Mouse (Mus musculus): ENCODE results near the gene Fgf11. TPM values are rescaled to one million over a fixed set of nuclear protein-coding genes. Genes with fewer than 3 reads are reported as not detected.

Fgf11 gene
- polyA plus RNA-seq, 1 experiment from 2014 or later, result 0.36 TPM

DNA sequence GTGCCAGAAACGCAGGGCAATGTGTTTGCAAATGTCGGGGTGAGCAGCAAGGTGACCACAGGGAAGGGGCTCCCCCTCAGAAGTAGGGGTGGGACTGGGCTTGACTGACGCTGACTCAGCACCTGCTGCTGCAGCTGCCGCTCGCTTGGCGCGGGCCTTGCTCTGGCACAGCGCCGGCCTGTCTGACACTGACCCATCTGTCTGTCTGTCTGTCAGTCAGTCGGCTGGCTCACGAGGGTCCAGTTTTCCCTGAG, 1.6 kb downstream of the Fgf11 start:
- Histone ChIP-seq H3K9ac (ENCODE audit: low read length) (0 out of 2 replicates have a peak overlapping the region, but pooled peaks have one; percentile 30), H3K9me3 (ENCODE audit: control insufficient read depth, low read length) (no peaks in the 10 kb centered on the region), H3K4me1 (ENCODE audit: control insufficient read depth, insufficient read depth, low read length) (peaks cover 42% of the 10 kb centered on the region), H3K4me3 (ENCODE audit: low read depth, low read length) (peak overlapping the region; percentile 46), H3K36me3 (ENCODE audit: control insufficient read depth, insufficient read depth, low read length) (no peaks in the 10 kb centered on the region), H3K4me2 (ENCODE audit: low read depth, severe bottlenecking) (peak overlapping the region; percentile 91), H3K27me3 (ENCODE audit: control insufficient read depth, insufficient read depth, low read length) (peaks cover 59% of the 10 kb centered on the region), H3K27ac (replicated peaks; ENCODE audit: low read depth, low read length) (no peak overlapping the region)
- 0% methylated on average over 11 of the region's 11 CpGs for WGBS
- ATAC-seq (ENCODE audit: insufficient number of reproducible peaks, low FRiP score, low TSS enrichment, low read depth), result no peak
- DNase-seq (ENCODE audit: low spot score), result no peak

DNA sequence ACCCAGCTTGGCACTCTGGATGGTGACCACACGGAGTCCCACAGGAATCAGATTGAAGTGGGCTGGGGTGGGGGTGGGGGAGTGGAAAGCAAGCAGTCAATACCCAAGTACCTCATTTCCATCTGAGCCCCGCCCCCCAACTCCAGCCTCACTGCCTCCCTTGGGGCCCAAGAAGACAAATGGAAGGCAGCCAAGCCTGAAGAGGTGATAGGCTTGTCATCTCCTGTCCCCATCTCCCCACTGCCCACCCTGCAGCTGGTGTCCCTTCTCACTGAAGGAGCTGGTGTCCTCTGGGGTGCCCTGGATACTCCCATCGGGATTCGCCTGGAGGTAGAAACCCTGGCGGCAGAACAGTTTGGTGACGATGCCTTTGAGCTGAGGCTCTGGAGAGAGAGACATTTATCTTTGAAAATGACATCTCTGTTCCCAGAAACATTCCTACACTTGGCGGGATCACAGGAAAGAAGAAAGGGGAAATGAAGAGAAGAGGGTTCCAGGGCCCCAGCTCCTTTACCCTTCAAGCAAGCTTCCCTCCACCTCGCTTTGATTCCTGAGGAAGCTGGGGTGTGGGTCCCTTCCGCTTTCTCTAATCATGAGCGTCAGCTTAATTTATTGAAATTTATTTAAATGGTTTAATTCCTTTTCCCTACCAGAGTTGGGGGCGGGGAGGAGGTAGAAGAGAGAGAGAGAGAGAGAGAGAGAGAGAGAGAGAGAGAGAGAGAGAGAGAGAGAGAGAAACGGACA, 2.1 kb downstream of the Fgf11 start:
- Histone ChIP-seq H3K4me3 (ENCODE audit: low read depth, low read length) (peak overlapping the region; percentile 46; the same call in 1 of the 2 replicates), H3K4me2 (ENCODE audit: low read depth, severe bottlenecking) (peak overlapping the region; percentile 91), H3K27ac (replicated peaks; ENCODE audit: low read depth, low read length) (no peak overlapping the region), H3K4me1 (ENCODE audit: control insufficient read depth, insufficient read depth, low read length) (peaks cover 42% of the 10 kb centered on the region), H3K36me3 (ENCODE audit: control insufficient read depth, insufficient read depth, low read length) (no peaks in the 10 kb centered on the region), H3K27me3 (ENCODE audit: control insufficient read depth, insufficient read depth, low read length) (peaks cover 54% of the 10 kb centered on the region), H3K9ac (ENCODE audit: low read length) (no peak overlapping the region), H3K9me3 (ENCODE audit: control insufficient read depth, low read length) (no peaks in the 10 kb centered on the region)
- 28% methylated on average over 12 of the region's 12 CpGs for WGBS
- DNase-seq (ENCODE audit: low spot score), result no peak
- ATAC-seq (ENCODE audit: insufficient number of reproducible peaks, low FRiP score, low TSS enrichment, low read depth), result no peak

DNA sequence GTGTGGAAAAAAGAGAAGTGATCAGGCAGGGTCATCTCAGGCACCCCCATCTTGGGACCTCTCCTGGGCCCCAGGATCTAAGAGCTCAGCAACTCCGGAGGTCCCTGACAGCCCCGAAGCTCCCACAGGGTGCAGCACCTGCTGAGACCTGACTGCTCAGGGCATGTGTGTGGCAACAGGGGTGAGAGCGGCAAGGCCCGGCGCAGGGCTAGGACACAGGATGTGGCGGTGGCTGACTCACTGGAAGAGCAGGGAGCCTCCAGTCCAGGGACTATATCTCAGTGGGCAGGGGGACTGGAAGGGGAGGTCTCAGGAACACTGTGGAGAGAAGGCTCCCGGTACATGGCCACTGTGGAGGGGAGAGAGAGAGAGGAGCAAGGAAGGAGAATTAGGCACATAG, 3.7 kb downstream of the Fgf11 start:
- Histone ChIP-seq H3K9me3 (ENCODE audit: control insufficient read depth, low read length) (no peaks in the 10 kb centered on the region), H3K27ac (replicated peaks; ENCODE audit: low read depth, low read length) (no peak overlapping the region), H3K4me3 (ENCODE audit: low read depth, low read length) (no peak overlapping the region), H3K4me2 (ENCODE audit: low read depth, severe bottlenecking) (no peak overlapping the region), H3K27me3 (ENCODE audit: control insufficient read depth, insufficient read depth, low read length) (peaks cover 43% of the 10 kb centered on the region), H3K9ac (ENCODE audit: low read length) (no peak overlapping the region), H3K4me1 (ENCODE audit: control insufficient read depth, insufficient read depth, low read length) (peaks cover 29% of the 10 kb centered on the region), H3K36me3 (ENCODE audit: control insufficient read depth, insufficient read depth, low read length) (no peaks in the 10 kb centered on the region)
- no peak for ATAC-seq (ENCODE audit: insufficient number of reproducible peaks, low FRiP score, low TSS enrichment, low read depth)
- no peak for DNase-seq (ENCODE audit: low spot score)
- 68% methylated on average over 7 of the region's 7 CpGs for WGBS

DNA sequence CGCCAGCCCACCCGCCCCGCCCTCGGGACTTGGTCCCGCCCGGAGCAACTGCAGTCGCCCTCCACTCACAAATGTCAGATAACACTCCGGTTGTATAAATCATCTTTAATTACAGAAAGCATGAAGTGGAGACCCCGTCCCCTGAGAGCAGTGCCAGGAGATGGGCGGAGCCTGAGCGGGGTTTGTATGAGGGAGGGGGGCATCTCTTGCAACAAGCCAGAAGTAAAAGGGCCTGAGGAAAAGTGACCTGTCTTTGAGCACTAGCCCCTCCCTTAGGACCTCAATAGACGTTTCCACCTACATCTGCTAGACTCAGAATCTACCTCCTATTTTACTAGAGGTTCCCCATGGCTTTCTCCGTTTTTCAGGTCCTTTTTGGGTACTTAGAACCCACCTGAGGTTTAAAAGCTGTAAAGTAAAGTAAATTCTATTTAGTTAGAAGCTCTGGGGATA, 5.6 kb downstream of the Fgf11 start:
- H3K36me3 ChIP-seq (ENCODE audit: control insufficient read depth, insufficient read depth, low read length), result no peaks in the 10 kb centered on the region
- H3K4me3 ChIP-seq (ENCODE audit: low read depth, low read length), result peak overlapping the region; percentile 26
- peaks cover 25% of the 10 kb centered on the region for H3K27me3 ChIP-seq (ENCODE audit: control insufficient read depth, insufficient read depth, low read length)
- ATAC-seq (ENCODE audit: insufficient number of reproducible peaks, low FRiP score, low TSS enrichment, low read depth), result no peak
- no peak for DNase-seq (ENCODE audit: low spot score)
- peaks cover 14% of the 10 kb centered on the region for H3K4me1 ChIP-seq (ENCODE audit: control insufficient read depth, insufficient read depth, low read length)
- H3K9me3 ChIP-seq (ENCODE audit: control insufficient read depth, low read length), result no peaks in the 10 kb centered on the region
- peak overlapping the region; percentile 52 for H3K4me2 ChIP-seq (ENCODE audit: low read depth, severe bottlenecking)
- 3% methylated on average over 13 of the region's 13 CpGs for WGBS
- H3K9ac ChIP-seq (ENCODE audit: low read length), result no peak overlapping the region
- H3K27ac ChIP-seq (replicated peaks; ENCODE audit: low read depth, low read length), result no peak overlapping the region

DNA sequence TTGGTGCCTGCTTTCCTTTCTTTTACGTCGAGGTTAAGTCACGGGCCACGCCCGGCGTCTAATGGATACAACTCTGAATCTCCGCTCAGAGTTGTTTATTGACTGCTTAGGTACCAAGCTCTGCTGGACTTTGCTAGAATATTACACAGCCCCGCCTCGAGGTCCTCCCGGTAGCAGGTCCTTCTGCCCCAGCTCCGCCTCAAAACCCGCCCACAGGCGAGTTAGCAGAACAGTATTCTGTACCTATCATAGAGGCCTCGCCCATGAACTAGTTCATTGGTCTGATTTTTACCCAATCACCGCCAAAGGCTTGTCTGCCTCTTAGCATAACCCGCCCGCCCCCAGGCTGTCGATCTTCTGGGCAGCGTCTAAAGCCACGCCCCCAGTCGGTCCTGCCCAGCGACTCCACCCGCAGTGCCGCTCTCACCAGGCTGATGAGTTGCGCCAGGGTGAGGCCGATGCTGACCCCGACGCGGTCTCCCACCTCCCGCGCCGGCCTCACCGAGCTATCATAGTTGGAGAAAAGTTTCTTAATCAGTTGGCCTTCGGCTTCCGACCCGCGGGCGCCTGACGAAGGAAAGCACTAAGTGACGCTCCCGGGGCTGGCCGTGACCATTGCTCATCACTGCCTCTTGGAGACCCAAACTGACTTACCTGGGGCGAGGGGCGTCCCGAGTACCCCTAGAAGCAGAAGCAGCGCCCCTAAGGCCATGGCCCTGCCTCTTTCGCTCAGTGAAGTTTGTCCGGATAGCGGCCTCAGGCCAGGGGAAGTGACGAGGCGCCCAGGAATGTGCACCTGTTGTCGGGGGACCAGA, 6.3 kb downstream of the Fgf11 start, which contains the start of gene Chrnb1:
Gene Chrnb1 (minus strand): TSS at position 776 of the 815 bp plus-strand sequence.
- no peak within 1 kb of the TSS for H3K9ac ChIP-seq (ENCODE audit: low read length)
- H3K27ac ChIP-seq (replicated peaks; ENCODE audit: low read depth, low read length), result no peak within 1 kb of the TSS

DNA sequence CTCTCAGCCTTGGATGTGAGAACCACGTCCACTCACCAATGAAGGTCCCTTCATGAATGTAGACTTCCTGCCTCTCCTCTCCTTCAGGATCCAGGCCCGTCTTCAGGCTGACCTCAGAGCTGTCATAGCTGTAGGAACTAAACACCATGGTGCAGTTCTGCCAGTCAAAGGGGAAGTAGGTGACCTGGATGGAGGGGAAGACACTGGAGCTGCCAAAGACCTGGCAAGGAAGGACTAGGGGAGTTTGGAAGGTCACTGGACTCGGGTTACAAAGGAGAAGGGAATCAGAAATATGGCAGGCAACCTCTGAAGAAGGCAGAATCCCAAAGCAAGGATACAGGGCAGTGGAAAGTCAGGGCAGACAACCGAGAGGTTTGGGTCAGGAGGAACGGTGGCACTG, 8.2 kb downstream of the Fgf11 start:
- ATAC-seq (ENCODE audit: insufficient number of reproducible peaks, low FRiP score, low TSS enrichment, low read depth), result no peak
- Histone ChIP-seq H3K9ac (ENCODE audit: low read length) (no peak overlapping the region), H3K4me3 (ENCODE audit: low read depth, low read length) (no peak overlapping the region), H3K36me3 (ENCODE audit: control insufficient read depth, insufficient read depth, low read length) (no peaks in the 10 kb centered on the region), H3K27ac (replicated peaks; ENCODE audit: low read depth, low read length) (no peak overlapping the region), H3K9me3 (ENCODE audit: control insufficient read depth, low read length) (no peaks in the 10 kb centered on the region), H3K4me2 (ENCODE audit: low read depth, severe bottlenecking) (no peak overlapping the region), H3K4me1 (ENCODE audit: control insufficient read depth, insufficient read depth, low read length) (no peaks in the 10 kb centered on the region), H3K27me3 (ENCODE audit: control insufficient read depth, insufficient read depth, low read length) (peaks cover 12% of the 10 kb centered on the region)
- no peak for DNase-seq (ENCODE audit: low spot score)
- WGBS, result 63% methylated on average over 5 of the region's 5 CpGs

More for the DNA sequence above, 6.3 kb downstream of the Fgf11 start, which contains the start of gene Chrnb1:
- peak; percentile 88 for DNase-seq (ENCODE audit: low spot score)
- H3K4me3 ChIP-seq (ENCODE audit: low read depth, low read length), result peak within 1 kb of the TSS; percentile 26
- H3K9me3 ChIP-seq (ENCODE audit: control insufficient read depth, low read length), result no peaks in the 10 kb centered on the region
- peak within 1 kb of the TSS; percentile 52 for H3K4me2 ChIP-seq (ENCODE audit: low read depth, severe bottlenecking)
- no peaks in the 10 kb centered on the region for H3K36me3 ChIP-seq (ENCODE audit: control insufficient read depth, insufficient read depth, low read length)
- peaks cover 20% of the 10 kb centered on the region for H3K27me3 ChIP-seq (ENCODE audit: control insufficient read depth, insufficient read depth, low read length)
- 2% methylated on average over 52 of the region's 52 CpGs for WGBS
- ATAC-seq (ENCODE audit: insufficient number of reproducible peaks, low FRiP score, low TSS enrichment, low read depth), result peak; percentile 88
- H3K4me1 ChIP-seq (ENCODE audit: control insufficient read depth, insufficient read depth, low read length), result peaks cover 9% of the 10 kb centered on the region

DNA sequence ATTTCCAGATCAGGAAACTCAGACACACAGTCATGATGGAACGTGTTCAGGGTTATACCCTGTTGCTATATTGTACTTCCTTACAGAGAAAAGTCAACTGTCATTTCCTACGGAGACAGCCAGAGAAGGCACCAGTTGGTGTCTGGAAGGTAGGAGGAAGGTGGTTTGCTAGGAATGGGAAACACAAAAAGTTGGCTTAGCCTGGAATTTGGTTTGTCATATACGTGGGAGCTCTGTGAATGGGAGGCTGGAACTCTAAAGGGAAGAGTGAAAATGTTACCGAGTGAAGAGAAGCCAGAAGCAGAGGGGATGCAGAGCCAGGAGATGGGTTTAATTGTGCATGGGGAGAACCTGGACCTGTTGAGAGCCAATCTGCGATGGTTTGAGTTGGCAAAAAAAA, 10.2 kb downstream of the Fgf11 start:
- Histone ChIP-seq H3K27me3 (ENCODE audit: control insufficient read depth, insufficient read depth, low read length) (peaks cover 4% of the 10 kb centered on the region; the same call in 1 of the 2 replicates), H3K27ac (replicated peaks; ENCODE audit: low read depth, low read length) (no peak overlapping the region), H3K36me3 (ENCODE audit: control insufficient read depth, insufficient read depth, low read length) (no peaks in the 10 kb centered on the region), H3K9me3 (ENCODE audit: control insufficient read depth, low read length) (no peaks in the 10 kb centered on the region), H3K4me1 (ENCODE audit: control insufficient read depth, insufficient read depth, low read length) (no peaks in the 10 kb centered on the region), H3K4me3 (ENCODE audit: low read depth, low read length) (no peak overlapping the region), H3K4me2 (ENCODE audit: low read depth, severe bottlenecking) (no peak overlapping the region), H3K9ac (ENCODE audit: low read length) (no peak overlapping the region)
- DNase-seq (ENCODE audit: low spot score), result no peak
- 72% methylated on average over 5 of the region's 5 CpGs for WGBS
- no peak for ATAC-seq (ENCODE audit: insufficient number of reproducible peaks, low FRiP score, low TSS enrichment, low read depth)

DNA sequence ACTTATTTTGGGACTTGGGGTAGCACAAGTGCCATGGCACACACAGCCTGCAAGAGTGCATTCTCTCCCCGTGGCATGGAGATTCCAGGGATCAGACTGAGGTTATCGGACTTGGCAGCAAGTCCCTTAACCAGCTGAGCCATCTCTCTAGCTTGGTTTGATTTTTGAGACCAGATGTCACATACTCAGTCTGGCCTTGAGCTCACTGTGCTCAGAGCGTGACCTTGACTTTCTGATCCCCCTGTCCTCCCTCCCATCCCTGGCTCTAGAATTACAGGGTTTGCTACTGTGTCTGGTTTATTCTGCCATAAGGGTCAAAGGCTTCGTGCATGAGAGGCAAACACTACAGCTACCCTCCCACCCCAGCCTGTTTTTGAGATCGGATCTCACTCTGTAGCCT, 12.2 kb downstream of the Fgf11 start:
- WGBS, result 61% methylated on average over 5 of the region's 5 CpGs
- H3K27ac ChIP-seq (replicated peaks; ENCODE audit: low read depth, low read length), result no peak overlapping the region

More for the DNA sequence above, 12.2 kb downstream of the Fgf11 start:
- Histone ChIP-seq H3K4me3 (ENCODE audit: low read depth, low read length) (no peak overlapping the region), H3K9me3 (ENCODE audit: control insufficient read depth, low read length) (no peaks in the 10 kb centered on the region), H3K36me3 (ENCODE audit: control insufficient read depth, insufficient read depth, low read length) (no peaks in the 10 kb centered on the region), H3K27me3 (ENCODE audit: control insufficient read depth, insufficient read depth, low read length) (peaks cover 4% of the 10 kb centered on the region; the same call in 1 of the 2 replicates), H3K9ac (ENCODE audit: low read length) (no peak overlapping the region), H3K4me1 (ENCODE audit: control insufficient read depth, insufficient read depth, low read length) (no peaks in the 10 kb centered on the region), H3K4me2 (ENCODE audit: low read depth, severe bottlenecking) (no peak overlapping the region)
- ATAC-seq (ENCODE audit: insufficient number of reproducible peaks, low FRiP score, low TSS enrichment, low read depth) (no peak), DNase-seq (ENCODE audit: low spot score) (no peak)

Data from limb, embryonic 11.5 days (tissue).